Mouse (Mus musculus) spleen, adult 18-20 months (tissue): ENCODE measurements around the gene Sept9.

ENCODE experiments used
- DNase-seq, 2 experiments: peaks; one replicate each; pipeline ENCODE4 v3.0.0; 2022; ENCODE audit warnings: mixed read lengths in 2 of 2

Sept9 gene

GRCm38 (mm10) chr11:117176900-117177299 is 22.6 kb upstream of the Sept9 start:
- DNase-seq = no peak

GRCm38 (mm10) chr11:117177303-117177979 is 22.0 kb upstream of the Sept9 start:
- peak; percentile 73 to 88 for DNase-seq

GRCm38 (mm10) chr11:117179902-117180301 is 19.6 kb upstream of the Sept9 start:
- no peak for DNase-seq

- no peak for DNase-seq
These were observed 16.7 kb upstream of the Sept9 start for GRCm38 (mm10) chr11:117182808-117183207.

GRCm38 (mm10) chr11:117183299-117183698 is 16.2 kb upstream of the Sept9 start:
- DNase-seq = no peak

- DNase-seq = no peak
These were observed 15.6 kb upstream of the Sept9 start for GRCm38 (mm10) chr11:117183841-117184240.

GRCm38 (mm10) chr11:117185076-117185933 is 14.2 kb upstream of the Sept9 start:
- DNase-seq = no peak

GRCm38 (mm10) chr11:117191524-117191923 is 7.9 kb upstream of the Sept9 start:
- no peak for DNase-seq

- DNase-seq = no peak
These were observed 5.0 kb upstream of the Sept9 start for GRCm38 (mm10) chr11:117194475-117194937.

- no peak for DNase-seq
These were observed 3.8 kb upstream of the Sept9 start for GRCm38 (mm10) chr11:117195616-117196015.

- no peak for DNase-seq
These were observed 2.8 kb upstream of the Sept9 start for GRCm38 (mm10) chr11:117196681-117197080.

- no peak for DNase-seq
These were observed 1.3 kb upstream of the Sept9 start for GRCm38 (mm10) chr11:117198122-117198521.

GRCm38 (mm10) chr11:117201846-117202245 is 2.4 kb downstream of the Sept9 start:
- no peak for DNase-seq

GRCm38 (mm10) chr11:117204606-117205005 is 5.1 kb downstream of the Sept9 start:
- no peak for DNase-seq

GRCm38 (mm10) chr11:117205042-117205441 is 5.6 kb downstream of the Sept9 start:
- no peak for DNase-seq

GRCm38 (mm10) chr11:117205447-117205846 is 6.0 kb downstream of the Sept9 start:
- no peak for DNase-seq

GRCm38 (mm10) chr11:117207436-117207835 is 8.0 kb downstream of the Sept9 start:
- no peak for DNase-seq

GRCm38 (mm10) chr11:117208151-117208673 is 8.8 kb downstream of the Sept9 start:
- no peak for DNase-seq

GRCm38 (mm10) chr11:117216713-117217112 is 17.3 kb downstream of the Sept9 start:
- no peak for DNase-seq

- no peak for DNase-seq
These were observed 18.6 kb downstream of the Sept9 start for GRCm38 (mm10) chr11:117218070-117218469.

GRCm38 (mm10) chr11:117218498-117218897 is 19.0 kb downstream of the Sept9 start:
- no peak for DNase-seq

- DNase-seq = no peak
These were observed 21.3 kb downstream of the Sept9 start for GRCm38 (mm10) chr11:117220777-117221176.

GRCm38 (mm10) chr11:117221182-117221581 is 21.7 kb downstream of the Sept9 start:
- DNase-seq = no peak

GRCm38 (mm10) chr11:117222899-117223298 is 23.4 kb downstream of the Sept9 start:
- no peak for DNase-seq
